Mouse (Mus musculus): ENCODE data around the gene Hist1h1t.
"Not testable (repeated sequence)": the region's sequence is repeated elsewhere in the genome, so short reads cannot be mapped to it uniquely, and the experiment has no call there.

Hist1h1t gene

GRCm38 (mm10) chr13:23699767-23700166, 4.2 kb downstream of the Hist1h1t start:
- no peak for DNase-seq (ENCODE audit: low spot score in 2 of 2)

GRCm38 (mm10) chr13:23700786-23701520, 5.3 kb downstream of the Hist1h1t start:
- peak; percentile 47 to 48 for DNase-seq (ENCODE audit: low spot score in 2 of 2)

DNA sequence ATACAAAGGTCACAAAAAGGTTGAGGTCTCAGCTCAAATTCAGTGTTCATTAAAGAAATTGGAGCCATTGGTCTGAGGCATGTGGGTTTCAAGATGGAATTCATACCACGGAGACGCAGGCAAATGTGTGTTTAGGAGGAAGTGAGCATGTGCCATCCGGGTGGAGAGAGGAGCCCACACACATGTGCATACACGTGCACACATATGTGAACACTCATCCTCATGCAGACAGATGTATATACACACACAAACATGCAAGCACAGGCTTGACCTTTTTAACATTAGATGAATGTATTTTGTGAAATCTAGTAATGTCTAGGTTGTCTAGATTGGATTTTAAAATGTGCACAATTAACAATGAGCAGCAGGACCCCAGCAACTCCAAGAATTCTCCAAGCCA, 6.6 kb downstream of the Hist1h1t start:
- DNase-seq (ENCODE audit: low spot score in 2 of 2): no peak

DNA sequence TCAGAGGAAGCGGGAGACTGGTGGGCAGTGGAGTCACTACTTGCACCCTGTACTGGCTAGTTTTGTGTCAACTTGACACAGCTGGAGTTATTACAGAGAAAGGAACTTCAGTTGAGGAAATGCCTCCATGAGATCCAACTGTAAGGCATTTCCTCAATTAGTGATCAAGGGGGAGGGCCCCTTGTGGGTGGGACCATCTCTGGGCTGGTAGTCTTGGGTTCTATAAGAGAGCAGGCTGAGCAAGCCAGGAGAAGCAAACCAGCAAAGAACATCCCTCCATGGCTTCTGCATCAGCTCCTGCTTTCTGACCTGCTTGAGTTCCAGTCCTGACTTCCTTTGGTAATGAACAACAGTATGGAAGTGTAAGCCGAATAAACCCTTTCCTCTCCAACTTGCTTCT, 7.2 kb downstream of the Hist1h1t start:
- DNase-seq (ENCODE audit: low spot score in 2 of 2): not testable (repeated sequence)

- no peak for DNase-seq (ENCODE audit: low spot score in 2 of 2)
Observed at GRCm38 (mm10) chr13:23705751-23706356, 10.2 kb downstream of the Hist1h1t start.

- no peak for DNase-seq (ENCODE audit: low spot score in 2 of 2)
Observed at GRCm38 (mm10) chr13:23706771-23707170, 11.2 kb downstream of the Hist1h1t start.

- DNase-seq (ENCODE audit: low spot score in 2 of 2): no peak
Observed at GRCm38 (mm10) chr13:23708041-23708440, 12.4 kb downstream of the Hist1h1t start.

- no peak for DNase-seq (ENCODE audit: low spot score in 2 of 2)
Observed at GRCm38 (mm10) chr13:23708654-23709053, 13.0 kb downstream of the Hist1h1t start.

GRCm38 (mm10) chr13:23709714-23710373, 14.2 kb downstream of the Hist1h1t start:
- DNase-seq (ENCODE audit: low spot score in 2 of 2): no peak

- no peak for DNase-seq (ENCODE audit: low spot score in 2 of 2)
Observed at GRCm38 (mm10) chr13:23710374-23711089, 14.9 kb downstream of the Hist1h1t start, which contains the start of gene Hfe. Gene Hfe (minus strand): TSS chr13:23710854.

DNA sequence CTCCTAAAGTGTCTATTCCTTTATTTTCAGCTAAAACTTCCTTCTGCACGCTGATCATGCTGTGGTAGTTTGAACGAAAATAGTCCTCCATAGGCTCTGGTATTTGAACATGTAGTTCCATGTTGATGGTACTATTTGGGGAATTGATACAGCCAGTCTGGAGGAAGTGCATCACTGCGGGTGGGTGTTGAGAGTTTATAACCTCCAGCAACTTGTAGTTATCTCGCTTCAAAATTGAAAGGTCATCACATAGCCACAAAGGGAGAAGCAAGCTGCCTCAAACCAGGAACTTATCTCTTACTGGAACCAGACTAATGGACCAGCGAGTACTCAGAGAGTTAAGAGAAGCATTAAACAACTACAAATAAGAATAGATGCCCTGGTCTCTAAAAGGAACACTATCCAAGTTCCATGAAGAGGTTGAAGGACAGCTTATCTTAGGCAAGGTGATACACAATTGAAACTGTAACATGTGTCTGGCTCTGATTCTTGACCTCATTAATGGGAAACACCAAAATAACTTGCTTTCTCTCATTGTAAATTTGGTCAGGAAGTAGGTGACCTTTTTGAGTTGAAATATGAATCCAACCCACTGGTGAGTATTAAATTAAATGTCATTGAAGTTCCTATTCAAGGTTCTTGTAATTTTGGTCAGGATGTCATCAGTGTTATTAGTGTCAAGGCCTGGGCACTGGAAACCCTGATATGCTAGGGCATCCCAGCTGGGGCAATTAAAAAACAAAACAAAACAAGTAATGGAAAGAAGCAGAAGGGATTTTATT, 20.8 kb downstream of the Hist1h1t start:
- no peak for DNase-seq (ENCODE audit: low spot score in 2 of 2)

DNA sequence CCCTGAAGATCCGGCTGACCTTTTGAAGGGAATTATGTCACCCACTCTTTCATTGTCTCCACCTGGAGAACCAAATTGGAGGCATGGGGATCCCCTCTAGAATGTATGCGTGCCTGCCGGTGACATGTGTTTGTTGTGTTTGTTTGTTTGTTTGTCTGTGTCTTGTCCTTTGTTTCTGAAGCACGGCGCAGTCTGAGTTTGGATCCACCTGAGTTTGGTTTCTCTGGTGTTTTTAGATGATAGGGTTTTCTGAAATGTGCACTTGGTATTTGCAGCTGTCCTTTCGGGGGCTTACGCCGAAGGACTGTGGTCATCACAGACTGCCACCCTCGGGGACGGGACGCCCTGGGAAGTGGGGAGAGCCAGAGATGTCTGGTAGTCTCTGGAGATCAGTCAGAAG, 21.6 kb downstream of the Hist1h1t start:
- DNase-seq (ENCODE audit: low spot score in 2 of 2): no peak

- not testable (repeated sequence) for DNase-seq (ENCODE audit: low spot score in 2 of 2)
Observed at GRCm38 (mm10) chr13:23717593-23718245, 22.1 kb downstream of the Hist1h1t start.

DNA sequence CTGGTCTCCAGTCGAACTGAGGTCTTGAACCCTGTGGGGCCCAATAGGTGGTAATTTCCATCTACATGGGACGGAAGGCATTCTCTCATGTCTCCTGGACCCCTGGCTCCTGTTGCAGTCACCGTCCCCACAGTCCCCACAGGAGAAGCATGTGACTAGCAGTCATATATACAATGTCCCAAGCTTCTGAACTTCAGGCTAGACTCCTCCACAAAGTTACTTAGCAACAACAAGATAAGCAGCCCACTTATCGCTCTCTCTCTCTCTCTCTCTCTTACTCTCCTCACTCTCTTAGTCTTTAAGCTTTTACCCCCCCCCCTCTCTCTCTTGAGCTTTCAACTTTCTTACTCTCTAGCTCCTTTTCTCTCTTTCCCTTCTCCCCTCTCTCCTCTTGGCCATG, 28.6 kb downstream of the Hist1h1t start:
- no peak for DNase-seq (ENCODE audit: low spot score in 2 of 2)

DNA sequence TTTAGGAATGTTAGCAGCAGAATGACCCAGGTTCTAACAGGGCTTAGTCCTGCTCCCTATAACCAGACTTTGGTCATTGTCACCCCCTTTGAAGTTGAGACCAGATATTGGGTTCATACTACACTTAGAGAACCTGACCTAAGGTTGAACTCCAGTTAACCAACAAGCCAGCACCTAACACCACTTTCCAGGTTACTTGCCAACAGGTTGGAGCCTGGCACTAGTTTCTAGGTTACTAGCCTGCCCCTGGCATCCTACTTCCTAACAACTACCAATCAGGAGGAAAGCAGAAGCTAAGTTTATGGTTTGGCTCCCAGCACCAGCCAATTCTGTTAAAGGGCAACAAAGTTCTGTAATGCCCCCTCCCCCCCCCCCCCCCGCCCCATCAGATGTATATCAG, 29.6 kb downstream of the Hist1h1t start:
- no peak for DNase-seq (ENCODE audit: low spot score in 2 of 2)

DNA sequence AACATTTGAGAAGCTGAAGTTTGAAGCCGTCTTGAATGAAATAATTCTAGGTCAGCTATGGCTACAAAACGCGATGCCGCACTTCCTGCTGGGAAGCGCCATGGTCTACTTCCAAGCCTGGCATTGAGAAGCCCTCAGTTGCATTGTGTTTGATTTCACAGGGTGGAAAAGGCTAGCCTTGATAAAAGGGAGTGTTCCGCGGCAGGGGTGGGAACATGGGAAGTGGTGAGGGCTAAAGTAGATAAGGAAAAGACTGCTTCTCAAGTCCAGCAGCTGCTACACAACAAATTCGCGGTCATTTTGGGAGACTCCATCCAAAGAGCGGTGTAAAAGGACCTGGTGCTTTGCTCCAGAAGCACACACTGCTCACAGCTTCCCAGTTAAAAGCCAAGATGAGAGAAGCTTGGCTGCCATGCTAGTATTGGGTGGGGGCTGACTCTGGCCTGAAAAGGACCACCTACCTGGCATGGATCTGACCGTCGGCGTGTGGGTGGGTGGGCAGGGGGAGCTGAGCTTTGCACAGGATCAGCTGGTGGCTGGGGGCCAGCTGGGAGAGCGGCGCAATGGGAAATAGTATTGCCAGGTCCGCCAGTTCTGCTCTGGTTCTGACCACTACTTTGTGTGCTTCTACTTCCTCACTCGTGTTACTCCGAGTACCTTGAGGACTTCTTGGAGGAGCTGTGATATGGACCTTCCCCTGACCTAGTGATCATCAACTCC, 33.0 kb downstream of the Hist1h1t start:
- no peak for DNase-seq (ENCODE audit: low spot score in 2 of 2)

DNA sequence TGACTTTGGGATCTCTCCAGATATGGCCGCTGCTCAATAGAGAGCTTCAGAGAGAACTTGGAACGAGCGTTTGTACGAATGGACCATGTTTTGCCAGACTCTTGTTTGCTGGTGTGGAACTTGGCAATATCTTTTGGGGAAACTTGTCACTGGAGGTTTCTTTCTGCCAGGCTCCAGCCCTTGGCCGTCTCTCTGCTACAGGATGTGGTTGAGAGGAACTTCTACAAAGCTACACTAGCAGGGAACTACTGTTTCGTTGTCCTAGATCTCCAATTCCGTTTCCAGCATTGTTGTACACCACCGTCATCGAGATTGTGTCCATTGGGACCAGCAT, 33.5 kb downstream of the Hist1h1t start:
- DNase-seq (ENCODE audit: low spot score in 2 of 2): no peak

DNA sequence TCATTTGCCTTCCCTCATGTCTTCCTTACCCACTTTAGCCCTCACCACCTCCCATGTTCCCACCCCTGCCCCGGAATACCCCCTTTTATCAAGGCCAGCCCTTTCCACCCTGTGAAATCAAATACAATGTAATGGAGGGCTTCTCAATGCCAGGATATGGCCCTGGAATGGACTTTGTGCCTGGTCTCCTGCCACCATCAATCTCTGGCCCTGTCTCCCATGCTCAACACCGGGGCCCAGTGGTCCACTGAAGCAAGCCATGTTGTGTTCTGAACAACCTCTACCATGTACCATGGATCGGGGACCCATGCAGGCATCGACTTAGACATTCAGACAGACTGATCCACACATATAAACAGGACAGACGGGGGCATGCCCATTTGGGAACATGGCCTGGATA, 34.1 kb downstream of the Hist1h1t start:
- DNase-seq (ENCODE audit: low spot score in 2 of 2): no peak

GRCm38 (mm10) chr13:23730479-23730878, 34.9 kb downstream of the Hist1h1t start:
- no peak for DNase-seq (ENCODE audit: low spot score in 2 of 2)

- DNase-seq (ENCODE audit: low spot score in 2 of 2): no peak
Observed at GRCm38 (mm10) chr13:23732156-23732804, 36.7 kb downstream of the Hist1h1t start.
